Mouse (Mus musculus) cortical plate, adult 2 months (tissue): ENCODE measurements around the gene Foxe1. TPM values are rescaled to one million over a fixed set of nuclear protein-coding genes. Genes with fewer than 3 reads are reported as not detected.

Experiments
- H3K27ac ChIP-seq: fragments of 200-500 bp; 2 replicates; pipeline ENCODE4 v1.5.1; 2012; ENCODE audit warnings: low read length, control low read depth, inconsistent platforms; ENCODE audit not compliant: insufficient read depth
- H3K4me1 ChIP-seq: fragments of 200-500 bp; 2 replicates; pipeline ENCODE4 v1.6.1; 2011; ENCODE audit warnings: low read length; ENCODE audit not compliant: control insufficient read depth, insufficient read depth
- H3K4me3 ChIP-seq: fragments of 200-500 bp; 2 replicates; pipeline ENCODE4 v1.5.1; 2011; ENCODE audit warnings: mild to moderate bottlenecking, low read length, control low read depth; ENCODE audit not compliant: insufficient read depth
- CTCF ChIP-seq: fragments of 200-500 bp; IDR thresholded peaks from 2 replicates; pipeline ENCODE4 v1.5.1; 2011; ENCODE audit warnings: mild to moderate bottlenecking, control low read depth, low read length; ENCODE audit not compliant: insufficient read depth; ENCODE audit errors: extremely low read depth
- POLR2A ChIP-seq: fragments of 200-500 bp; IDR thresholded peaks from 2 replicates; pipeline ENCODE4 v1.6.1; 2011; ENCODE audit warnings: mild to moderate bottlenecking, low read length, control low read depth; ENCODE audit not compliant: insufficient read depth; ENCODE audit errors: extremely low read depth
- polyA plus RNA-seq: library from polyadenylated mRNA; depleted of rRNA; stranded (reverse); fragments of >200 nt; gene quantifications from 2 replicates; pipeline ENCODE4 v1.2.3, GENCODE M21; 2012

Foxe1 gene
- polyA plus RNA-seq, 1 experiment = not detected

- no peak overlapping the region for H3K27ac ChIP-seq
- no peak overlapping the region for H3K4me3 ChIP-seq
- no peaks in the 10 kb centered on the region for H3K4me1 ChIP-seq
- TF ChIP-seq CTCF (no peak), POLR2A (no peak)
Observed at GRCm38 (mm10) chr4:46328906-46329305, 14.5 kb upstream of the Foxe1 start.

- Histone ChIP-seq H3K4me1 (no peaks in the 10 kb centered on the region), H3K4me3 (no peak overlapping the region), H3K27ac (no peak overlapping the region)
- TF ChIP-seq CTCF (no peak), POLR2A (no peak)
Observed at GRCm38 (mm10) chr4:46335846-46336245, 7.6 kb upstream of the Foxe1 start.

GRCm38 (mm10) chr4:46337990-46338389 is 5.4 kb upstream of the Foxe1 start:
- Histone ChIP-seq H3K27ac (no peak overlapping the region), H3K4me3 (no peak overlapping the region), H3K4me1 (no peaks in the 10 kb centered on the region)
- TF ChIP-seq POLR2A = no peak
- no peak for TF ChIP-seq CTCF

DNA sequence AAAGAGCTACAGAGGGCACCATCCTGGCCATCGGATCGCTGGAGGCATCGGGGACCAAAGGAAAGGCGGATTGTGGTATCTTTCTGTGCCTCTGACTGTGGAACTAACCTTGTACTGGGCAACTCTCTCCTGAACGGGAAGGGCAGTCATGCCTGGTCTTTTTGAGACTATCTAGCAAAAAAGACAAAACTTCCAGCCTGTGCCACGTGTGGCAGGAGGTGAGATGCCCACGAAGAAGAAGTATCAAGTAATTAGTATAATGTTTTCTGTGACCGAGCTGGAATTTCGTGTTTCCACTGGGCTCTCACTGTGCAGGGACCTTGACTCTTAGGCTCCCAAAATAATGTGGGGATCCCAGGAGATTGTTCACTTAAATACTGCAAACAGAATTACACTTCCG is 4.4 kb upstream of the Foxe1 start:
- Histone ChIP-seq H3K27ac (no peak overlapping the region), H3K4me1 (no peaks in the 10 kb centered on the region), H3K4me3 (no peak overlapping the region)
- TF ChIP-seq CTCF = no peak
- no peak for TF ChIP-seq POLR2A

DNA sequence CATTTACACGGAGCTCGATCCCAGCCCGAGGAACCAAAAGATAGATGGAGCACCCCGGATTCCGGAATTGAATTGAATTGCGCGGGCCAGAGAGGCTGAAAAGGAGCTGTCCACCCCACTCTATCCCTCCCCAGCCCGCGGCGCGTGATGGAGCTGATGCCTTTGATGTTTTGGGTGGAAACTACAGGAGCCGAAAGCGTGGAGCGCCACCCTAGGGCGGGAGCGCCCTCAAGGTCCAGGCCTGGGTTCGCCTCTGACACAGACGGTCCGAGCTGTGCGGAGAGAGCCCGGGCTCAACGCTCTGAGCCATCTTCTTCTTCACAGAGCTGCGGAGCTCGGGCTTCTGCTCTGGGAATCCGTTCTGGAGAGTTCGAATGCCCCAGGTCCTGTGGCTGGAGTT is 3.8 kb upstream of the Foxe1 start:
- TF ChIP-seq CTCF (no peak), POLR2A (no peak)
- Histone ChIP-seq H3K4me3 (no peak overlapping the region), H3K27ac (no peak overlapping the region), H3K4me1 (no peaks in the 10 kb centered on the region)

DNA sequence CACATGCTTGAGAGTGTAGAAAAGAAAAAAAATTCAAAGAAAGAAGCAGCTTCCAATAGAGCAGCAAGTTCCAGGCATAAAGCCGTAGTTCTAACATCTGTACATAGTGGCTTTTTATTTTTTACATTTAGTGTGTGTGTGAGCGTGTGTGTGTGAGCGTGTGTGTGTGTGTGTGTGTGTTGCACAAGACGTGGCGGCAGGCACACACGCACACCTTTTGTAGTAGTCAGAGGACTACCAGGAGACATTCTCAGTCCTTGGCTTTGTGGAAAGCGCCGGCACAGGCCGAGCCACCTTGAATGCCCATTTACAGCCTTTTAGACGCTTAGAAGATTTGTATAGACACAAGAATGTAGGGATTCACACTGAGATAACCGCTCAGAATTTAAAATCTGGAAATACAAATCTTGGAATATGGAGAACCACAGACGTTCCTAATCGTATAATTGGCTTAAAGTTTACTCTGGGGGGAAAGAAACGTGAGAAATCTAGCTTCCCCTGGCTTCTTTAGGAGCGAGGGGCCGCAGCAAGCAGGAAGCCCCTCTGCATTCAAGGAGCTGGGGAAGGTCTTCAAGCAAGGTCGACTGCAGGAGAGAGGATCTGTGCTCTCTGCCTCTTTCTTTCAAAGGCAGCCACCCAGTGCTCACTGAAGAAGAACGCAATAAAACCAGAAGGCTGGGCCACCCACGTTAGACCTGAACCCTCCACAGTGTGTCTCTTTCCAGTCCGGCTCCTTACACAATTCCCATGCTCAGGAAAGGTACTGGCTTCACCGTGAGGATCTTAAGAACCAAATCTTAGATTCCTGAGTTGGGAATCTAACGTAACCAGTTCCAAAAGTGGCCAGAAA is 1.4 kb upstream of the Foxe1 start:
- Histone ChIP-seq H3K4me3 (no peak overlapping the region), H3K4me1 (no peaks in the 10 kb centered on the region), H3K27ac (no peak overlapping the region)
- TF ChIP-seq CTCF (no peak), POLR2A (no peak)

GRCm38 (mm10) chr4:46342711-46343286 is 610 bp upstream of the Foxe1 start:
- H3K27ac ChIP-seq = no peak overlapping the region
- H3K4me1 ChIP-seq = no peaks in the 10 kb centered on the region
- no peak overlapping the region for H3K4me3 ChIP-seq
- TF ChIP-seq CTCF = no peak
- TF ChIP-seq POLR2A = no peak

GRCm38 (mm10) chr4:46344288-46344687 is 879 bp downstream of the Foxe1 start:
- no peaks in the 10 kb centered on the region for H3K4me1 ChIP-seq
- no peak overlapping the region for H3K4me3 ChIP-seq
- TF ChIP-seq POLR2A (no peak), CTCF (no peak)
- no peak overlapping the region for H3K27ac ChIP-seq

DNA sequence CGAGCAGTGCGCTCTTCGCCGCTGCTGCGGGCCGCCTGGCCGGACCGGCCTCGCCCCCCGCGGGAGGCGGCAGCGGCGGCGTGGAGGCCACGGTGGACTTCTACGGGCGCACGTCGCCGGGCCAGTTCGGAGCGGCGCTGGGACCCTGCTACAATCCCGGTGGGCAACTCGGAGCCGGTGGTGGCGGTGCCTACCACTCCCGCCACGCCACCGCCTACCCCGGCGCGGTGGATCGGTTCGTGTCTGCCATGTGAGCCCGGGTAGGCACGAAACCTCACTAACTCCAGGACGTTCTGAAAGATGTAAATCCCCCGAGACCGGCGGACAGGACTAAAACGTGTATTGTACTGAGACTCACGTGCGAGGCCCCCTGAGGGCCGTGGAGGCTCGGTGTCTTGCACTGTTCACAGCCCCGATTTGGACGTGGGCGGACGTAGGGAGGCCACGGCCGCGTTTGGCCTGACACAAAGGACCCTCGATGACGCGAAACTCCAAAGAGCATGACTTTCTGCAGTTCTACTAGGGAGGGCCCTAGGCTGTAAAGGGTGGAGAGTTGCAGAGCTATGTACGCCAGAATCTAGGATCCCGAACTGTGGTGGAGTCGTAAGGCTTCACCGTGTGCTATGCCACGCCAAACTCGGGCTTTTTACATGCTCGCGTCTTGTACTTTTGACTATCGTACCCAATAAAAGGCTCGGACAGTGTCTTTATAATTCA is 1.8 kb downstream of the Foxe1 start:
- no peak overlapping the region for H3K27ac ChIP-seq
- TF ChIP-seq CTCF = no peak
- TF ChIP-seq POLR2A = no peak
- H3K4me3 ChIP-seq = no peak overlapping the region
- no peaks in the 10 kb centered on the region for H3K4me1 ChIP-seq

DNA sequence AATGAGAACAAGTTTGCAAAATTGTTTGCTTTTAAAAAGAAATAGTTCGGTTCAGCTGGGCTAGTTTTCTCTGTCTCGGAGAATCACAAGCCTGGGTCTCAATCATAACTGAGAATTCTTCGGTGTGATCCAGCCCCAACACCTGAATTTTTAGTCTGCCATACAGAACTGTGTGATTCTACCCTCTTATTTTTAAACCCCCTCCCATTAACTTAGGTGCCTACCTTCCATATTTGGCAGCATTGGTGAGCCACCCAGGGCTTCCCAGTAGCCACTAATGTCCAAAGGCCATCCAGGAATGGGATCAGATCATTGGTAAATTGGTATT is 2.3 kb downstream of the Foxe1 start:
- Histone ChIP-seq H3K4me1 (no peaks in the 10 kb centered on the region), H3K4me3 (no peak overlapping the region), H3K27ac (no peak overlapping the region)
- TF ChIP-seq POLR2A (no peak), CTCF (no peak)
